Mouse (Mus musculus): ENCODE data around the gene Arhgap31.

GRCm38 (mm10) chr16:38562968-38563327 lies 150.1 kb downstream of the Arhgap31 start:
- TF ChIP-seq MEF2A (IDR thresholded peaks at IDR 0.05; ENCODE audit: extremely low read depth, insufficient replicate concordance, low read depth, low read length, poor library complexity, severe bottlenecking) (no peak), HCFC1 (IDR thresholded peaks at IDR 0.05; ENCODE audit: low read depth, low read length) (no peak), CTCF (IDR thresholded peaks at IDR 0.05 in 2 of 3, conservative IDR thresholded peaks at IDR 0.05 in 1 of 3; ENCODE audit: control insufficient read depth in 1 of 3, insufficient read depth in 1 of 3, low read depth in 2 of 3, low read length in 3 of 3, poor library complexity in 1 of 3, severe bottlenecking in 1 of 3) (no peak), POLR2A (IDR thresholded peaks at IDR 0.05; ENCODE audit: control insufficient read depth in 1 of 2, insufficient read depth in 1 of 2, low read depth in 1 of 2, low read length in 2 of 2, poor library complexity in 1 of 2) (no peak), GATA1 (IDR thresholded peaks at IDR 0.05; ENCODE audit: low read depth, low read length) (no peak), POLR2AphosphoS5 (IDR thresholded peaks at IDR 0.05; ENCODE audit: borderline replicate concordance, low read depth, low read length) (no peak), ZC3H11A (IDR thresholded peaks at IDR 0.05; ENCODE audit: low read depth, low read length) (no peak), ETS1 (IDR thresholded peaks at IDR 0.05; ENCODE audit: low read depth, low read length) (no peak), ZNF384 (IDR thresholded peaks at IDR 0.05; ENCODE audit: low read depth, low read length) (no peak), JUND (IDR thresholded peaks at IDR 0.05; ENCODE audit: low read depth, low read length) (no peak), TCF12 (IDR thresholded peaks at IDR 0.05; ENCODE audit: low read depth, low read length) (no peak), MAX (IDR thresholded peaks at IDR 0.05; ENCODE audit: low read length) (peak; percentile 16; the same call in 1 of the 2 replicates), RCOR1 (IDR thresholded peaks at IDR 0.05; ENCODE audit: low read depth, low read length) (no peak)
